Mouse (Mus musculus) ES-E14 (cell line): ENCODE measurements around the gene Phyhd1.

Source experiments
- MAFK ChIP-seq: IDR thresholded peaks from 2 replicates; pipeline ENCODE4 v1.6.1; 2014; ENCODE audit warnings: mild to moderate bottlenecking, low read depth, low read length, inconsistent platforms; ENCODE audit not compliant: insufficient read depth
- ZC3H11A ChIP-seq: IDR thresholded peaks from 2 replicates; pipeline ENCODE4 v1.6.1; 2012; ENCODE audit warnings: low read depth, mild to moderate bottlenecking, inconsistent platforms, low read length, borderline replicate concordance
- ZNF384 ChIP-seq: IDR thresholded peaks from 2 replicates; pipeline ENCODE4 v1.6.1; 2012; ENCODE audit warnings: low read depth, low read length, inconsistent platforms

- TF ChIP-seq MAFK (no peak), ZC3H11A (no peak), ZNF384 (no peak)
Observed at GRCm38 (mm10) chr2:30287027-30287373, 21.0 kb downstream of the Phyhd1 start.
